Mouse (Mus musculus): ENCODE data around the gene Pus10. TPM values are rescaled to one million over a fixed set of nuclear protein-coding genes. Genes with fewer than 3 reads are reported as not detected.
A peak's percentile ranks its signal among the peaks of the same experiment; 100 is the strongest.

The Pus10 gene
- 32.0 and 41.0 TPM in 2 replicates for polyA plus RNA-seq (2014; fragmentation: Nextera tagmentation; extraction: Ambion mirVana)

GRCm38 (mm10) chr11:23665311-23665786 is at the start of gene Pus10:
Pus10 (plus strand) TSS chr11:23665674.
- H3K27ac ChIP-seq (replicated peaks; ENCODE audit: low read depth, low read length): peak within 1 kb of the TSS; percentile 74
- under 1% methylated on average over 39 of the region's 40 CpGs for WGBS

GRCm38 (mm10) chr11:23618995-23619394 is 46.5 kb upstream of the Pus10 start:
- H3K9me3 ChIP-seq (replicated peaks; ENCODE audit: control insufficient read depth, low read length): no peaks in the 10 kb centered on the region
- no peak for DNase-seq (ENCODE audit: low spot score)
- WGBS: 87% methylated on average over 5 of the region's 5 CpGs
- ATAC-seq (replicated peaks; ENCODE audit: insufficient number of reproducible peaks, low FRiP score, low TSS enrichment, low read depth): no peak
- H3K27me3 ChIP-seq (ENCODE audit: control insufficient read depth, insufficient read depth, low read length): no peaks in the 10 kb centered on the region
- H3K4me3 ChIP-seq (ENCODE audit: low read depth, low read length): no peak overlapping the region
- no peaks in the 10 kb centered on the region for H3K4me1 ChIP-seq (ENCODE audit: control insufficient read depth, insufficient read depth, low read length)
- no peak overlapping the region for H3K9ac ChIP-seq (replicated peaks; ENCODE audit: low read length)
- no peak overlapping the region for H3K4me2 ChIP-seq (ENCODE audit: low read depth, low read length)
- no peak overlapping the region for H3K27ac ChIP-seq (replicated peaks; ENCODE audit: low read depth, low read length)
- no peaks in the 10 kb centered on the region for H3K36me3 ChIP-seq (replicated peaks; ENCODE audit: control insufficient read depth, insufficient read depth, low read depth, low read length)

More at GRCm38 (mm10) chr11:23665311-23665786, at the start of gene Pus10:
- H3K27me3 ChIP-seq (ENCODE audit: control insufficient read depth, insufficient read depth, low read length): no peaks in the 10 kb centered on the region
- peak within 1 kb of the TSS; percentile 91 for H3K9ac ChIP-seq (replicated peaks; ENCODE audit: low read length)
- ATAC-seq (replicated peaks; ENCODE audit: insufficient number of reproducible peaks, low FRiP score, low TSS enrichment, low read depth) (peak; percentile 70), DNase-seq (ENCODE audit: low spot score) (no peak)
- no peaks in the 10 kb centered on the region for H3K4me1 ChIP-seq (ENCODE audit: control insufficient read depth, insufficient read depth, low read length)
- no peaks in the 10 kb centered on the region for H3K36me3 ChIP-seq (replicated peaks; ENCODE audit: control insufficient read depth, insufficient read depth, low read depth, low read length)
- no peaks in the 10 kb centered on the region for H3K9me3 ChIP-seq (replicated peaks; ENCODE audit: control insufficient read depth, low read length)
- H3K4me3 ChIP-seq (ENCODE audit: low read depth, low read length): peak within 1 kb of the TSS; percentile 88
- H3K4me2 ChIP-seq (ENCODE audit: low read depth, low read length): peak within 1 kb of the TSS; percentile 37

- Histone ChIP-seq H3K27ac (replicated peaks; ENCODE audit: low read depth, low read length) (no peak overlapping the region), H3K4me2 (ENCODE audit: low read depth, low read length) (no peak overlapping the region), H3K27me3 (ENCODE audit: control insufficient read depth, insufficient read depth, low read length) (no peaks in the 10 kb centered on the region), H3K4me1 (ENCODE audit: control insufficient read depth, insufficient read depth, low read length) (no peaks in the 10 kb centered on the region), H3K9ac (replicated peaks; ENCODE audit: low read length) (no peak overlapping the region), H3K9me3 (replicated peaks; ENCODE audit: control insufficient read depth, low read length) (no peaks in the 10 kb centered on the region), H3K4me3 (ENCODE audit: low read depth, low read length) (no peak overlapping the region), H3K36me3 (replicated peaks; ENCODE audit: control insufficient read depth, insufficient read depth, low read depth, low read length) (no peaks in the 10 kb centered on the region)
- ATAC-seq (replicated peaks; ENCODE audit: insufficient number of reproducible peaks, low FRiP score, low TSS enrichment, low read depth) (no peak), DNase-seq (ENCODE audit: low spot score) (no peak)
Observed at GRCm38 (mm10) chr11:23630664-23631063, 34.8 kb upstream of the Pus10 start.

- H3K36me3 ChIP-seq (replicated peaks; ENCODE audit: control insufficient read depth, insufficient read depth, low read depth, low read length): no peaks in the 10 kb centered on the region
- H3K27me3 ChIP-seq (ENCODE audit: control insufficient read depth, insufficient read depth, low read length): no peaks in the 10 kb centered on the region
- H3K9ac ChIP-seq (replicated peaks; ENCODE audit: low read length): peak within 1 kb of the TSS; percentile 94
- WGBS: under 1% methylated on average over 102 of the region's 103 CpGs
- peak within 1 kb of the TSS; percentile 86 for H3K4me3 ChIP-seq (ENCODE audit: low read depth, low read length)
- H3K27ac ChIP-seq (replicated peaks; ENCODE audit: low read depth, low read length): peak within 1 kb of the TSS; percentile 73
- peak; percentile 95 for DNase-seq (ENCODE audit: low spot score)
- no peaks in the 10 kb centered on the region for H3K4me1 ChIP-seq (ENCODE audit: control insufficient read depth, insufficient read depth, low read length)
- peak within 1 kb of the TSS; percentile 69 for H3K4me2 ChIP-seq (ENCODE audit: low read depth, low read length)
- ATAC-seq (replicated peaks; ENCODE audit: insufficient number of reproducible peaks, low FRiP score, low TSS enrichment, low read depth): peak; percentile 100
- no peaks in the 10 kb centered on the region for H3K9me3 ChIP-seq (replicated peaks; ENCODE audit: control insufficient read depth, low read length)
Observed at GRCm38 (mm10) chr11:23632945-23633878, 32.3 kb upstream of the Pus10 start, which contains the start of gene 0610010F05Rik. 0610010F05Rik (minus strand) TSS chr11:23633639.

GRCm38 (mm10) chr11:23633879-23634215 is 31.6 kb upstream of the Pus10 start:
- peak overlapping the region; percentile 69 for H3K4me2 ChIP-seq (ENCODE audit: low read depth, low read length)
- WGBS: 13% methylated on average over 7 of the region's 7 CpGs
- no peaks in the 10 kb centered on the region for H3K9me3 ChIP-seq (replicated peaks; ENCODE audit: control insufficient read depth, low read length)
- no peak for DNase-seq (ENCODE audit: low spot score)
- peak overlapping the region; percentile 86 for H3K4me3 ChIP-seq (ENCODE audit: low read depth, low read length)
- H3K27me3 ChIP-seq (ENCODE audit: control insufficient read depth, insufficient read depth, low read length): no peaks in the 10 kb centered on the region
- ATAC-seq (replicated peaks; ENCODE audit: insufficient number of reproducible peaks, low FRiP score, low TSS enrichment, low read depth): no peak
- no peak overlapping the region for H3K27ac ChIP-seq (replicated peaks; ENCODE audit: low read depth, low read length)
- H3K9ac ChIP-seq (replicated peaks; ENCODE audit: low read length): no peak overlapping the region; the same call in 1 of the 2 replicates
- no peaks in the 10 kb centered on the region for H3K36me3 ChIP-seq (replicated peaks; ENCODE audit: control insufficient read depth, insufficient read depth, low read depth, low read length)
- no peaks in the 10 kb centered on the region for H3K4me1 ChIP-seq (ENCODE audit: control insufficient read depth, insufficient read depth, low read length)

GRCm38 (mm10) chr11:23634573-23634972 is 30.9 kb upstream of the Pus10 start:
- Histone ChIP-seq H3K27me3 (ENCODE audit: control insufficient read depth, insufficient read depth, low read length) (no peaks in the 10 kb centered on the region), H3K4me1 (ENCODE audit: control insufficient read depth, insufficient read depth, low read length) (no peaks in the 10 kb centered on the region)
- 81% methylated on average over 8 of the region's 8 CpGs for WGBS

GRCm38 (mm10) chr11:23647431-23647830 is 18.0 kb upstream of the Pus10 start:
- Histone ChIP-seq H3K4me3 (ENCODE audit: low read depth, low read length) (no peak overlapping the region), H3K4me1 (ENCODE audit: control insufficient read depth, insufficient read depth, low read length) (no peaks in the 10 kb centered on the region), H3K27me3 (ENCODE audit: control insufficient read depth, insufficient read depth, low read length) (no peaks in the 10 kb centered on the region), H3K9me3 (replicated peaks; ENCODE audit: control insufficient read depth, low read length) (no peaks in the 10 kb centered on the region), H3K36me3 (replicated peaks; ENCODE audit: control insufficient read depth, insufficient read depth, low read depth, low read length) (no peaks in the 10 kb centered on the region), H3K4me2 (ENCODE audit: low read depth, low read length) (no peak overlapping the region), H3K27ac (replicated peaks; ENCODE audit: low read depth, low read length) (no peak overlapping the region), H3K9ac (replicated peaks; ENCODE audit: low read length) (no peak overlapping the region)
- no peak for ATAC-seq (replicated peaks; ENCODE audit: insufficient number of reproducible peaks, low FRiP score, low TSS enrichment, low read depth)
- no peak for DNase-seq (ENCODE audit: low spot score)

More at GRCm38 (mm10) chr11:23634573-23634972, 30.9 kb upstream of the Pus10 start:
- H3K27ac ChIP-seq (replicated peaks; ENCODE audit: low read depth, low read length): no peak overlapping the region
- H3K4me3 ChIP-seq (ENCODE audit: low read depth, low read length): no peak overlapping the region
- DNase-seq (ENCODE audit: low spot score) (no peak), ATAC-seq (replicated peaks; ENCODE audit: insufficient number of reproducible peaks, low FRiP score, low TSS enrichment, low read depth) (no peak)
- no peak overlapping the region for H3K9ac ChIP-seq (replicated peaks; ENCODE audit: low read length)
- no peaks in the 10 kb centered on the region for H3K36me3 ChIP-seq (replicated peaks; ENCODE audit: control insufficient read depth, insufficient read depth, low read depth, low read length)
- no peak overlapping the region for H3K4me2 ChIP-seq (ENCODE audit: low read depth, low read length)
- no peaks in the 10 kb centered on the region for H3K9me3 ChIP-seq (replicated peaks; ENCODE audit: control insufficient read depth, low read length)

- ATAC-seq (replicated peaks; ENCODE audit: insufficient number of reproducible peaks, low FRiP score, low TSS enrichment, low read depth) (no peak), DNase-seq (ENCODE audit: low spot score) (no peak)
- Histone ChIP-seq H3K9ac (replicated peaks; ENCODE audit: low read length) (no peak overlapping the region), H3K27me3 (ENCODE audit: control insufficient read depth, insufficient read depth, low read length) (no peaks in the 10 kb centered on the region), H3K4me2 (ENCODE audit: low read depth, low read length) (no peak overlapping the region), H3K27ac (replicated peaks; ENCODE audit: low read depth, low read length) (no peak overlapping the region), H3K9me3 (replicated peaks; ENCODE audit: control insufficient read depth, low read length) (no peaks in the 10 kb centered on the region), H3K4me1 (ENCODE audit: control insufficient read depth, insufficient read depth, low read length) (no peaks in the 10 kb centered on the region), H3K36me3 (replicated peaks; ENCODE audit: control insufficient read depth, insufficient read depth, low read depth, low read length) (no peaks in the 10 kb centered on the region), H3K4me3 (ENCODE audit: low read depth, low read length) (no peak overlapping the region)
- 89% methylated on average over 3 of the region's 3 CpGs for WGBS
Observed at GRCm38 (mm10) chr11:23647835-23648234, 17.6 kb upstream of the Pus10 start.
